Comparison of ENCODE assay signal across 9 mouse cellular contexts in the genomic region with DNA sequence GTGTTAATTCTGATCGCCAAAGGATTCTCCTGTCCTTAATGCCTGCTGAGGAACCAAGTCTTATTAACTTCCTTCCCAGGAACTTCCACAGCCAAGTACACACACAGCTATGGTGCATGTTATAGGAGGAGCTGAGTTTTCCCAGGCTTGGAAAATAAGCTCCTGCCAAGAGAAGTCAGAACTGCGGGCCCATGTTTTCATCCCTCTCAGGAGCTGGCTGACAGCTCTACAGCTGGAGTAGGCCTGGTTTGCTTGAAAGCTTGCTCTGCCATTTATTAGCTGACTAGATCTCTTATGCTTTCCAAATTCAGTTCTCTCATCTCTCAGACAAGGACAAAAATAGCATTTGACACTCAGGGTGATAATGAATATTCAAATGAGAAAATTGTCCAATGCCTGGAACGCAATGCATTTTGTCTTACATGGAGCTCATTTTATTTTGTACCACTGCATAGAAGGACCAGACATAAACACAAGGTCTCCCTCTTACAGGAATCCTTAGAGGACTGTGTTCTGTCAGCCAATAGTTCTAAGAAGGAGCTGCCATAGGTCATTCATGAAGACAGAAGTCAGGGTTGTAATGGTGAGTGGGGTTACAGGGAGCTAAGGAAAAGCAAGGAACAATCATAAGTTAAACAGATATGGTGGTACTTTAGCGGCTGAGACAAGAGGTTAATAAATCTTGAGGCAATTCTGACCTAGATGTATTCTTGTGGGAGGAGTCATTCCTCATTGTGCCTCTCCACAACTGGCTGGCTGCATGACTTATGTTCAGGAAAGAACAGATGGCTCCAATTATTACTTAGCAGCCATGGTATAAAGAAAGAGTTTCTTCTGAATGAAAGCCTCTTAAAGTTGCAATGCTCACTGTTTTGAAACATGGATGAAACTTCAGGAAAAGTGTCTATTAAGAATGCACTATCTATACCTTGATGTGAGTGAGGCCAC.
A peak's percentile ranks its signal among the peaks of the same experiment; 100 is the strongest.
DNase-seq lines count a peak whose midpoint lies in the region; ATAC-seq and TF ChIP-seq lines count a peak whose summit lies in the region.
"Had no signal": no experiment of that assay in that cellular context is flagged by ENCODE, and none has a peak within 500 bp of the region (broad histone marks: within the 10 kb centered on the region; RNA-seq: fewer than 3 reads in every experiment).

No protein-coding gene starts in this region.

- H3K4me1 ChIP-seq in midbrain, embryonic 14.5 days (ENCODE audit: control insufficient read depth, insufficient read depth, low read length) = no peaks in the 10 kb centered on the region
- no peaks in the 10 kb centered on the region for H3K4me1 ChIP-seq in midbrain, embryonic 10.5 days
- H3K4me1 ChIP-seq in olfactory bulb, adult 2 months (ENCODE audit: control insufficient read depth, insufficient read depth, low read length) = peaks cover 3% of the 10 kb centered on the region; the same call in 1 of the 2 replicates

- intact Hi-C loops in gastrocnemius, postnatal 14 days (cut with DNase I; ENCODE audit: low total_unique reads) = no loop called here

- H3K9ac ChIP-seq in midbrain, embryonic 14.5 days (replicated peaks; ENCODE audit: low read length) = no peak overlapping the region

- no peaks in the 10 kb centered on the region for H3K9me3 ChIP-seq in midbrain, embryonic 14.5 days (ENCODE audit: control insufficient read depth, low read length)
- no peaks in the 10 kb centered on the region for H3K9me3 ChIP-seq in midbrain, embryonic 10.5 days (replicated peaks)

- no peak for ATAC-seq in midbrain, embryonic 14.5 days (ENCODE audit: low FRiP score, low TSS enrichment)

- no peak for TF ChIP-seq POLR2A in olfactory bulb, adult 2 months (IDR thresholded peaks at IDR 0.05; ENCODE audit: insufficient read depth, low read depth, low read length)

- H3K4me2 ChIP-seq in midbrain, embryonic 14.5 days (ENCODE audit: low read length) = no peak overlapping the region

- TF ChIP-seq CTCF in olfactory bulb, adult 2 months (IDR thresholded peaks at IDR 0.05; ENCODE audit: insufficient read depth, low read depth, low read length) = no peak

- peak; percentile 12 for DNase-seq in gastrocnemius, postnatal 14 days
- DNase-seq in gastrocnemius, adult 18-20 months (ENCODE audit: low spot score) = no peak
- DNase-seq in midbrain, embryonic 14.5 days = peak; percentile 12
- DNase-seq in midbrain, embryonic 10.5 days (ENCODE audit: low spot score) = no peak
- peak; percentile 13 for DNase-seq in gastrocnemius, postnatal 25 days
- no peak for DNase-seq in ovary, postnatal 10 days (ENCODE audit: low spot score)
- no peak for DNase-seq in lung, adult 18-20 months
- DNase-seq: right cerebral cortex, postnatal 25 days had no signal

- H3K27me3 ChIP-seq in midbrain, embryonic 14.5 days (ENCODE audit: control insufficient read depth, insufficient read depth, low read length) = no peaks in the 10 kb centered on the region
- no peaks in the 10 kb centered on the region for H3K27me3 ChIP-seq in midbrain, embryonic 10.5 days (ENCODE audit: low read depth, poor library complexity, severe bottlenecking)

- H3K27ac ChIP-seq in midbrain, embryonic 14.5 days (replicated peaks; ENCODE audit: low read depth, low read length) = no peak overlapping the region
- H3K27ac ChIP-seq in midbrain, embryonic 10.5 days (replicated peaks) = no peak overlapping the region
- H3K27ac ChIP-seq in olfactory bulb, adult 2 months (ENCODE audit: insufficient read depth, low read depth, low read length) = peak overlapping the region; percentile 66

- H3K36me3 ChIP-seq in midbrain, embryonic 14.5 days (ENCODE audit: control insufficient read depth, insufficient read depth, low read length) = no peaks in the 10 kb centered on the region
- H3K36me3 ChIP-seq in midbrain, embryonic 10.5 days = no peaks in the 10 kb centered on the region

- WGBS in midbrain, embryonic 14.5 days = 69% methylated on average over 4 of the region's 4 CpGs
- 89% methylated on average over 4 of the region's 4 CpGs for WGBS in midbrain, embryonic 10.5 days
- whole genome bisulfite sequencing in olfactory bulb, adult 2 months = 26% methylated on average over 4 of the region's 4 CpGs

- H3K4me3 ChIP-seq in midbrain, embryonic 14.5 days (replicated peaks; ENCODE audit: low read depth, low read length) = no peak overlapping the region
- H3K4me3 ChIP-seq in midbrain, embryonic 10.5 days = no peak overlapping the region
- no peak overlapping the region for H3K4me3 ChIP-seq in olfactory bulb, adult 2 months (ENCODE audit: insufficient read depth, low read depth, low read length)

Comparison
In these comparisons a context has a peak if more than half of its experiments do, and no peak if none do; other contexts are left out.
1. DNase-seq: peak in gastrocnemius, postnatal 14 days (single experiment), midbrain, embryonic 14.5 days (single experiment) and gastrocnemius, postnatal 25 days (single experiment); none in gastrocnemius, adult 18-20 months (single experiment), midbrain, embryonic 10.5 days (single experiment), ovary, postnatal 10 days (single experiment) and lung, adult 18-20 months (0 of 2).